Mouse (Mus musculus): ENCODE measurements around the gene Rhox3a. TPM values are rescaled to one million over a fixed set of nuclear protein-coding genes. Genes with fewer than 3 reads are reported as not detected.
"Not testable (repeated sequence)": the region's sequence is repeated elsewhere in the genome, so short reads cannot be mapped to it uniquely, and the experiment has no call there.

The Rhox3a gene
- polyA plus RNA-seq (2012; ENCODE audit: insufficient read depth, insufficient read length, missing spikeins), result not detected in 2 replicates

GRCm38 (mm10) chrX:37249619-37250018 lies at the start of gene Rhox3a:
Rhox3a (plus strand) TSS chrX:37249919.
- H3K27ac ChIP-seq (replicated peaks; ENCODE audit: low read depth, low read length); H3K4me1 ChIP-seq (ENCODE audit: control insufficient read depth, insufficient read depth, insufficient read length, low read length); H3K4me3 ChIP-seq (ENCODE audit: insufficient read depth, low read depth, low read length): not testable (repeated sequence)

GRCm38 (mm10) chrX:37210941-37211340 lies 38.8 kb upstream of the Rhox3a start, which contains the start of gene Gm9:
Gm9 (minus strand) TSS chrX:37211041.
- H3K4me3 ChIP-seq (ENCODE audit: insufficient read depth, low read depth, low read length), result no peak within 1 kb of the TSS
- H3K27ac ChIP-seq (replicated peaks; ENCODE audit: low read depth, low read length), result no peak within 1 kb of the TSS
- no peaks in the 10 kb centered on the region for H3K4me1 ChIP-seq (ENCODE audit: control insufficient read depth, insufficient read depth, insufficient read length, low read length)

- H3K27ac ChIP-seq (replicated peaks; ENCODE audit: low read depth, low read length); H3K4me3 ChIP-seq (ENCODE audit: insufficient read depth, low read depth, low read length); H3K4me1 ChIP-seq (ENCODE audit: control insufficient read depth, insufficient read depth, insufficient read length, low read length): not testable (repeated sequence)
These were observed 27.6 kb upstream of the Rhox3a start, which contains the start of gene Rhox1 for GRCm38 (mm10) chrX:37222158-37222557. Rhox1 (minus strand) TSS chrX:37222258.

DNA sequence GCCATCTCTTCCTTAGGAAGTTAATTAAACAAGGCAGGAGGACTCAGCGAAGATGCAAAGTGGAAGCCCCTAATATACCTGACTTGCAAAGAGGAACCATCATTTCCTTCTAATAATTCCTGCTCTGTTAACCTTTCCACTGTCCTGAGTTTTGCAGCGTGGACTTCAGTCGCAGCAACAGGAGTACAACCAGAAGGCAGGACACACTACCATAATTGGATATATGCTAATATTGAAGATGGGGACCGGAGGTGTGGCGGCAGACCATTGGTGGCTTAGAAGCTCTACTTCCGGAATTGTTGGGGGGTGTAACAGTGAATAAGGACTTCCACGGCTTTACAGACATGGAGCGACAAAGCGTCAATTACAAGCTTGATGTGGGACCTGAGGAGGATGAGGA lies 5.0 kb upstream of the Rhox3a start, which contains the start of gene Rhox2a:
Gene Rhox2a (plus strand): TSS at position 301 of the 400 bp plus-strand sequence.
- not testable (repeated sequence) for H3K4me3 ChIP-seq (ENCODE audit: insufficient read depth, low read depth, low read length); H3K27ac ChIP-seq (replicated peaks; ENCODE audit: low read depth, low read length)

GRCm38 (mm10) chrX:37265038-37265437 lies 15.3 kb downstream of the Rhox3a start, which contains the start of gene Rhox4a:
Rhox4a (plus strand) TSS chrX:37265338.
- not testable (repeated sequence) for H3K4me1 ChIP-seq (ENCODE audit: control insufficient read depth, insufficient read depth, insufficient read length, low read length); H3K4me3 ChIP-seq (ENCODE audit: insufficient read depth, low read depth, low read length)

More for the DNA sequence above, 5.0 kb upstream of the Rhox3a start, which contains the start of gene Rhox2a:
- H3K4me1 ChIP-seq (ENCODE audit: control insufficient read depth, insufficient read depth, insufficient read length, low read length), result not testable (repeated sequence)

More at GRCm38 (mm10) chrX:37265038-37265437, 15.3 kb downstream of the Rhox3a start, which contains the start of gene Rhox4a:
- H3K27ac ChIP-seq (replicated peaks; ENCODE audit: low read depth, low read length), result not testable (repeated sequence)

Other genes starting within 250 kb of the Rhox3a start
- gene Sowahd, start 201.1 kb upstream of the Rhox3a start, polyA plus RNA-seq (2012; ENCODE audit: insufficient read depth, insufficient read length, missing spikeins), result not detected in 2 replicates
- gene Rpl39, start 164.5 kb upstream of the Rhox3a start, polyA plus RNA-seq (2012; ENCODE audit: insufficient read depth, insufficient read length, missing spikeins), result 550 and 567 TPM in 2 replicates
- gene Upf3b, start 139.6 kb upstream of the Rhox3a start, polyA plus RNA-seq (2012; ENCODE audit: insufficient read depth, insufficient read length, missing spikeins), result 9.0 and 11.5 TPM in 2 replicates
- 7.0 and 10.9 TPM in 2 replicates for gene Nkap, start 123.1 kb upstream of the Rhox3a start, polyA plus RNA-seq (2012; ENCODE audit: insufficient read depth, insufficient read length, missing spikeins)
- gene Akap14, start 81.1 kb upstream of the Rhox3a start, polyA plus RNA-seq (2012; ENCODE audit: insufficient read depth, insufficient read length, missing spikeins), result not detected in 2 replicates
- gene Ndufa1, start 58.8 kb upstream of the Rhox3a start, polyA plus RNA-seq (2012; ENCODE audit: insufficient read depth, insufficient read length, missing spikeins), result 1,758 and 1,801 TPM in 2 replicates
- gene Rnf113a1, start 58.7 kb upstream of the Rhox3a start, polyA plus RNA-seq (2012; ENCODE audit: insufficient read depth, insufficient read length, missing spikeins), result 0.92 and 1.7 TPM in 2 replicates
- not detected in 2 replicates for gene Gm9, start 38.9 kb upstream of the Rhox3a start, polyA plus RNA-seq (2012; ENCODE audit: insufficient read depth, insufficient read length, missing spikeins)
- not detected in 2 replicates for gene Rhox1, start 27.7 kb upstream of the Rhox3a start, polyA plus RNA-seq (2012; ENCODE audit: insufficient read depth, insufficient read length, missing spikeins)
- gene Rhox2a, start 4.9 kb upstream of the Rhox3a start, polyA plus RNA-seq (2012; ENCODE audit: insufficient read depth, insufficient read length, missing spikeins), result not detected in 2 replicates
- gene Rhox4a, start 15.4 kb downstream of the Rhox3a start, polyA plus RNA-seq (2012; ENCODE audit: insufficient read depth, insufficient read length, missing spikeins), result not detected in 2 replicates
- gene Rhox3a2, start 130.1 kb downstream of the Rhox3a start, polyA plus RNA-seq (2012; ENCODE audit: insufficient read depth, insufficient read length, missing spikeins), result not detected in 2 replicates
- gene Rhox4a2, start 140.9 kb downstream of the Rhox3a start, polyA plus RNA-seq (2012; ENCODE audit: insufficient read depth, insufficient read length, missing spikeins), result not detected in 2 replicates
- gene Rhox2b, start 162.1 kb downstream of the Rhox3a start, polyA plus RNA-seq (2012; ENCODE audit: insufficient read depth, insufficient read length, missing spikeins), result not detected in 2 replicates
- not detected in 2 replicates for gene Rhox4b, start 182.6 kb downstream of the Rhox3a start, polyA plus RNA-seq (2012; ENCODE audit: insufficient read depth, insufficient read length, missing spikeins)
- not detected in 2 replicates for gene Rhox2c, start 203.8 kb downstream of the Rhox3a start, polyA plus RNA-seq (2012; ENCODE audit: insufficient read depth, insufficient read length, missing spikeins)
- not detected in 2 replicates for gene Rhox3c, start 208.7 kb downstream of the Rhox3a start, polyA plus RNA-seq (2012; ENCODE audit: insufficient read depth, insufficient read length, missing spikeins)
- not detected in 2 replicates for gene Rhox4c, start 230.4 kb downstream of the Rhox3a start, polyA plus RNA-seq (2012; ENCODE audit: insufficient read depth, insufficient read length, missing spikeins)
- gene Rhox2d, start 243.5 kb downstream of the Rhox3a start, polyA plus RNA-seq (2012; ENCODE audit: insufficient read depth, insufficient read length, missing spikeins), result not detected in 2 replicates